Mouse (Mus musculus) neutrophil, adult 5-6 weeks (primary cell): ENCODE measurements around the gene Tcaim. TPM values are rescaled to one million over a fixed set of nuclear protein-coding genes. Genes with fewer than 3 reads are reported as not detected.
"Not testable (repeated sequence)": the region's sequence is repeated elsewhere in the genome, so short reads cannot be mapped to it uniquely, and the experiment has no call there.

Experiments
- ATAC-seq: fragments of 151-379, 151-347 bp; 2 replicates; pipeline ENCODE4 v1.8.0; 2017; ENCODE audit warnings: mild to moderate bottlenecking, moderate TSS enrichment; ENCODE audit not compliant: insufficient number of reproducible peaks, poor library complexity, low FRiP score, severe bottlenecking; ENCODE audit errors: extremely low read depth
- total RNA-seq: library from RNA; stranded (forward); fragments of 200-1000 nt; gene quantifications from 2 replicates; pipeline ENCODE4 v1.2.3, GENCODE M21; 2017

Gene Tcaim
- total RNA-seq, 1 experiment from 2014 or later: 20.8 TPM

DNA sequence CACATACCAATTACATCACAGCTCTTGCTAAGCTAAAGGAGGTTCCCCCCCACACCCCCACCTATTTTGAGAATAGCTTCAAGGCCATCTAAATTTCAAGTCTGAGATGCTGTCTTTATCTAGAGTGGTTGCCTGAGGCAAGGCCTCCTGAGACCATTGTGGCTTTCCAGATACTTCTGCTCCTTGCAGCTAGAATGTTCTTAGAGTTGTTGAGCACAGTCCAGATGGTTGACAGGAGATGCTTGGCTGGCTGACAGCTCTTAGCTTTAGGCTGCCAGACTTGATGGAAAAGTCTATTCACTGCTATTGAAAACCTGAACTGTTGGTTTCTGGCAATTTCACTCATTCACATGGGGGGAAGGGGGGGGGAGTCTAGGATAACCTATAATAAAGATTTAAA lies 40.8 kb downstream of the Tcaim start:
- no peak for ATAC-seq

DNA sequence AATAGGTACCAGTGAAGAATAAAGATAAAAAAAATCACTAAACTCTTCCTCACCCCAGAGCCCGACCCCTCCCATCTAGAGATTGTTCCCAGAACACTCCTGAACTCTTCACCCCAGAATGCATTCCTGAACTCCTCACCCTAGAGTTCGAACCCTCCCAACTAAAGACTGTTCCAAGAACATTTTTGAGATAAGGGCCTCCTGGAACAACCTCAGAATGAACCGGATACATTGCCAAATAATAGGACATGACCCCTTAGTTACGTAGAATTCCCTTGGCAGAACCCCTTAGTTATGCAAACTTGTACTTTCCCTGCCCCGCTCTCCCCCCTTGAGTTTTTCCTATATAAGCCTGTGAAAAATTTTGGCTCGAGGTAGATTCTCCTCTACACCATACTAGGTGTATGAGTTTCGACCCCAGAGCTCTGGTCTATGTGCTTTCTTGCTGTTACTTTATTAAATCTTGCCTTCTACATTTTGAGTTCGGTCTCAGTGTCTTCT lies 42.5 kb downstream of the Tcaim start:
- ATAC-seq: not testable (repeated sequence)

DNA sequence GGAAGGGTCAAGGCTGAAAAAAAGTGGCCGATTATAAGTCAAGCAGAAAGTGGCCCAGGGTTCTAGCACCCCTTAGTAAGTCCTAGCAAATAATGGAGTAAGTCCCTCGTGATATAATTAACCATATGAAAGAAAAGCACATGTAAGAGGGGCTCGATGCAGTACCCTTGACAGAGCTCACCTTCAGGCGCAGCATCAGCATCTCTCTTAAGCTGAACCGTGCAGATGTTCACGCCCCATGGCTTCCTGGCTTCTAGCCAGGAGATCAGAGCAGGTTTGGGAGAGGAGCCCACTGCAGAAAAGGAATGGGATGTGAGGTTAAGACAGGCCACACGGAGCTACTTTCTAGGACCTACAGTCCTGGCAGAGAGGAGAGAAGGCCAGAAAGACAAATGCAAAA lies 49.2 kb downstream of the Tcaim start:
- ATAC-seq: no peak

DNA sequence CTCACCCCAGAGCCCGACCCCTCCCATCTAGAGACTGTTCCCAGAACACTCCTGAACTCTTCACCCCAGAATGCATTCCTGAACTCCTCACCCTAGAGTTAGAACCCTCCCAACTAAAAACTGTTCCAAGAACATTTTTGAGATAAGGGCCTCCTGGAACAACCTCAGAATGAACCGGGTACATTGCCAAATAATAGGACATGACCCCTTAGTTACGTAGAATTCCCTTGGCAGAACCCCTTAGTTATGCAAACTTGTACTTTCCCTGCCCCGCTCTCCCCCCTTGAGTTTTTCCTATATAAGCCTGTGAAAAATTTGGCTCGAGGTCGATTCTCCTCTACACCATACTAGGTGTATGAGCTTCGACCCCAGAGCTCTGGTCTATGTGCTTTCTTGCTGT lies 49.8 kb downstream of the Tcaim start:
- ATAC-seq: not testable (repeated sequence)

DNA sequence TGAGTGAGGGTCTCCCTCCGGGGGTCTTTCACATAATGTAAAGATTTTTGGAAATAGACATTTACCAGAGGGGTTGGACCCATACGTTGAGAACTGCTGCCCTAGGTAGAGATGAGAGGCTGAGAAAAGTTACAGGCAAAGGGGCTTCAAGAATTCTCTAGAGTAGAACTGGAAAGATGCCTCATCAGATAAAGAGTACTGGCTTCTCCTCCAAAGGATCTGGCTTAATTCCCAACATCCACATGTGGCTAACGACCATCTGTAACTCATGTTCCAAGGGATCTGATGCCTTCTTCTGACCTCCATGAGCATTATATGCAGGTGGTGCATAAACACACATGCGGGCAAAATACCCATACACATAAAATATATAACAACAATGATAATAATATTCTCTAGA lies 50.3 kb downstream of the Tcaim start:
- no peak for ATAC-seq

DNA sequence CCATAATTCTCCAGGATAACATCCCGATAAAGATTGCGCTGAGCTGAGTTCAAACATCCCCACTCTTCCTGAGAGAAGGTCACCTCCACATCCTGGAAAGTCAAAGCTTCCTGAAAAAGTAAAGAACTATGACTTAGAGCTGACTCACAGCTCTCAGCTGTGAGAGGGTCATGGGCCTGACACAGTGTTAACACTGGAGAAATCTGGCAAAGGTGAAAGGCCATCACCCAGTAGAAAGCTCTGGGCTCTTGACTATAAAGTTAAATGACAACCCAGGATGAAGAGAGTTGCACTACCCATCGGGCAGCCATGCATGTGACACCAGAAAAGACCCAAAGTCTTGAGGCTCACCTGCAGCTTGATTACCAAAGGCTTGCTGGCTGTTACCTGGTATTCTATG lies 51.4 kb downstream of the Tcaim start:
- no peak for ATAC-seq

DNA sequence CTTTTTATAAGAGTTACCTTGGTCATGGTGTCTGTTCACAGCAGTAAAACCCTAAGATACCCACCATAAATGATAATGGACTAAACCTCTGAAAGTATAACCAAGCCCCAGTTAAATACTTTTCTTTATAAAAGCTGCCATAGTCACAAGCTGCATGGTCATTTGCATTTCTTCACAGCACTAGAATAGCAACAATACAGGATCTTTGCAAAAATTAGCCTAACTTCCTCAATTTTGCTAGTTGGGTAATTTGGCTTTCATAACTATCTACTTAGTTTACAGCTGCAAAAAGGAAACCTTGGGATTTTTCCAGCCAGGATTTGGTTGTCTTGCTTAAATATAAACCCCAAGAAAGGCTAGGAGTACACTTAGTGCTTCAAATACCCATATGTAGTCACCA lies 55.4 kb downstream of the Tcaim start:
- ATAC-seq: 0 out of 2 replicates have a peak, but pooled peaks have one; percentile 24

DNA sequence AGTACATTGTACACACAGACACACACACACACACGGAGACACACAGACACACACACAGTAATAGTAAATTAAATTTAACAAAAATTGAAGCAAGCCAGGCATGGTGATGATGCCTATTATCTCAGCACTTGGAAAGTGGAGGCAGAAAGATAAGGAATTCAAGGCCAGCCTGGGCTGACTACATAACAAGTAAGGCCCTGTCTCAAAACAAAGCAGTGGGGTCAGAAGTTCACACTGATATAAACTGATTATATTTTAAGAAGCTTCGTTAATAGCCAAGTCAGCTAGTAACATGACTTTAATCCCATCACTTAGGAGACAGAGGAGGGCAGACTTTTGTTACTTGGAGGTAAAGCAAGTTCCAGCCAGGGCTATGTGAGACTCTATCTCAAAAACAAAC lies 58.4 kb downstream of the Tcaim start:
- no peak for ATAC-seq

DNA sequence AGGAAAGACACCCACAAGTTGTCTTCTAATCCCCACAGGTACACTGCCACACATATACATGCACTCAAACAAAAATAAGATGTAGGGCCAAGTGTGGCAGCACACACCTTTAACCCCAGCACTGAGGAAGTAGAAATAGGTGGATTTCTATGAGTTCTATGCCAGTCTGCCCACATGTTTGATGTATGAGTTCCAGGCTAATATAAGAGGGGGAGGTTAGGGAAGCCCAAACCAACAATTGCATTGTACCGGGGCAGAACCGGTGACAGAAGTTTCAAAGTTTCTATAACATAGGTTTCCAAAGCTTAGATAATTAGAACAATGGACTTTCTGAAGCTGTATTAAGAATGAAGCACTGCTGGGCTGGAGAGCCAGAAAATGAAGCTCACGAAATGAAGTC lies 59.5 kb downstream of the Tcaim start:
- ATAC-seq: no peak

DNA sequence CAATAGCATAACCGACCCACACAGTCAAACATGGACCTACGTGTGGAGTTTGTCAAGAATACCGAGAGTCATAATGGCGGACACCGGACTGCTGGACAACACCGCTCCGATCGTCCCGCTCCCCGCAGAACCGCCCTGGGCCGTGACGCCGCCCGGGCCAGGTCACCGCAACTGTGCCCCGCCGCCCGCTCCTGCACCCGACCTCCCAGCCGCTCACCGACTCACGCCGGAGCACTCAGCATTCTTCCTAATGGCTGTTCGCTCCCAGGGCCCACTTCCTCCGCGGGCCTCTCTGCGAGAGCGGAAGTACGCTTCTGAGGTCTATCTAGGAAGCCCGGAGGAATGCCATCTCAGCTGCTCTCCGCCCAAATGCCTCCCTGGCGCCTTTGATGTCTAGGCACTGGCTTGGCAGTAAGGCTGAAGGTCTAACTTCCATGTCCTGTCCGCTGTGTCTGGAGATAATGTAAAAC lies 60.4 kb downstream of the Tcaim start, which contains the start of gene Zfp445:
Zfp445 (minus strand) TSS at position 310 of the 470 bp plus-strand sequence.
- peak; percentile 95 for ATAC-seq

DNA sequence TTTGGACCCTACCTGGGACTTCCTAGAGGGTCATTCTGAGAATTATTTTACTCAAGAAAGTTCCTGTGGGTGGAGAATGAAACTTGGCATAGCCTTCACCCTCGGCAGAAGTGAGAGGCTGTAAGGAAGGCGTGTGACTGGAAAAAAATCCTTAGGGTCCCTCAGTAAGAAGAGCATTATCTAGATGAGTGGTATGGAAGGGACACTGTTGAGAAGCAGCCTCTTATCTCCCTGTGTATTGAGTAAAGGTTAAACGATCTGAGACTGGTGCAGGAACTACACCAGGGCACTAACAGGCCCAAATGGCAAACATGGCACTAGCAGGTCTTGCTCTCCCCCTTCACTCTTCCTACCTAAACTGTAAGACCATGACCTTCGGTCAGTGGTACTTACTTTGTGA lies 60.9 kb downstream of the Tcaim start:
- ATAC-seq: no peak

DNA sequence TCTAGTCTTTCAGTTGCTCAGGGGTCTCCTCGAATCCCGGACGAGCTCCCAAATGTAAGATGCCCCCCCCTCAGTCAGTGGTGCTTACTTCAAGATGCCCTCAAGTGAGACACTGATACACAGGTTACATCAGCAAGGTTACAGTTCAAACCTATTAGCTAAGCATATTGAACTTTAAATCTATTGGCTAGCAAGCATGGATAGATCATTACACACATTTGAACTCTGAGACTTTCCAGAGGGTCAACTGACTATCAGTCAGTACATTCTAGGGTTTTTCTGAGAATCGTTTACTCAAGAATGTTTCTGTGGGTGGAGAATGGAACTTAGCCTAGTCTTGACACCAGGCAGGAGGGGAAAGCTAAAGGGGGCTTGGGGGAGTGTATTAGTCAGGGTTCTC lies 67.3 kb downstream of the Tcaim start:
- no peak for ATAC-seq

DNA sequence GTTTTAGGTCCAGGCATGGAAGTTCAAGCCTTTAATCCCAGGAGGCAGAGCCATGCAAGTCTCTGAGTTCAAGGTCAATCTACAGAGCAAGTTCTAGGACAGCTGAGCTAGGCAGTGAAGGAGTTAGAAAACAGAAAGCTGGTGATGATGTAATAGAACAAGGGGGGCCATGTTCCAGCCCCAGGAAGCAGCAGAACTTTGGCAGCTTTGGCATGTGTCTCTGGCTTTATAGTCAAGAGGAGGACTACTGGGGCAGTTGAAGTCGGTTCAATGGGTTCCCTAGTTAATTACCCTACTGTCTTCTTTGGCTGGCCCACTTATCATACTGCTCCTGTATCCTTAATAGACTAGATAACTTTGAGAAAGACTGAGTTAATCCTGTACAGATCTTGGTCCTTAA lies 69.3 kb downstream of the Tcaim start:
- ATAC-seq: no peak

DNA sequence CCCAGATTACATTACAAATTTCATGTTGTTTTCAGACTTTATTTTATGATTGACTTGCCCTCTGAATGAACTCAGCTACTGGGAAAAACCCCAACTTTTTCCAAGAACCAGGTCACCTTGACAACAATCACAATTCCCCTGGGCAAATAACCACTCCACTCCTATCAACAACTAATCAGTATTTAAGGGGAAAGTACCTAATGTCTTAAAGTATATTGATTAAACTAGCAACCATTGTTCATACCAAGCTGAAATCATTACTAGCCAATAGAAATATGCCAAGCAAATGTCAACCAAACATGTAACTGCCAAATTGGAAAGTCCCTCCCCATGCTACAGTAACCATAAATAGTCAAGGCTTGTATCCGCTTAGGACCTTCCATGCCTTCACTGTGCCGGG lies 69.8 kb downstream of the Tcaim start:
- ATAC-seq: no peak

DNA sequence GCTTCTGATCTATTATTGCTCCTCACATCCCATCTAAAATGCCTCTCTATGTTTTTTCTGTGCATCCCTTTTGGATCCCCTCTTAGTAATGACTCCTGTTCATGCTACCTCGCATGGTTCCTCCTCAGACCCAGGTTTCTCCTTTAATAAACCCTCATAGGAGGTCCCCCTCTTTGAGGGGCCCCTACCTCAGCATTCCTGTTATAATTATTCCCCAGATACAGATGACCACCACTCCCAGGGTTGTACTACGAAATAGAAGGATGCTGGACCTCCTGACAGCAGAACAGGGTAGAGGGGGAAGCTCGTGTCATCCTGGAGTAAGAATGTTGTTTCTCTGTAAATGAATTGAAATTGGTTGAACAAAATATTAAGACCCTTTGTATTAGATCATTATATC lies 80.0 kb downstream of the Tcaim start, which contains the start of gene Zkscan7:
Zkscan7 (plus strand) TSS at position 301 of the 400 bp plus-strand sequence.
- no peak for ATAC-seq

Other genes with a start within 250 kb of the Tcaim start
- gene Topaz1, start 58.2 kb upstream of the Tcaim start, total RNA-seq: not detected in 2 replicates
- 1.0 TPM in 1 of 2 replicates, not detected in the other for gene Gm35549, start 38.5 kb downstream of the Tcaim start, total RNA-seq
- gene Zfp445, start 60.5 kb downstream of the Tcaim start, total RNA-seq: 105 and 106 TPM in 2 replicates
- 3.4 and 3.8 TPM in 2 replicates for gene Zkscan7, start 80.1 kb downstream of the Tcaim start, total RNA-seq
- not detected in 2 replicates for gene Zfp105, start 117.5 kb downstream of the Tcaim start, total RNA-seq
- 21.6 and 28.5 TPM in 2 replicates for gene 1110059G10Rik, start 145.5 kb downstream of the Tcaim start, total RNA-seq
- 4.5 TPM in 2 replicates for gene Kif15, start 145.5 kb downstream of the Tcaim start, total RNA-seq
- 11.9 and 12.0 TPM in 2 replicates for gene Tmem42, start 215.8 kb downstream of the Tcaim start, total RNA-seq
- 0.61 TPM in 1 of 2 replicates, not detected in the other for gene Tgm4, start 229.2 kb downstream of the Tcaim start, total RNA-seq